Mouse (Mus musculus) CH12F3 (cell line): Measurements from ENCODE around the gene Sipa1l3.

Source experiments
- in situ Hi-C: fragments of 300-500 bp; cut with MboI; formaldehyde crosslinking; loops from 2 replicates; pipeline ENCODE4 v1.14.3; 2020; ENCODE audit warnings: low sequenced_read_pairs

Sipa1l3 gene

DNA sequence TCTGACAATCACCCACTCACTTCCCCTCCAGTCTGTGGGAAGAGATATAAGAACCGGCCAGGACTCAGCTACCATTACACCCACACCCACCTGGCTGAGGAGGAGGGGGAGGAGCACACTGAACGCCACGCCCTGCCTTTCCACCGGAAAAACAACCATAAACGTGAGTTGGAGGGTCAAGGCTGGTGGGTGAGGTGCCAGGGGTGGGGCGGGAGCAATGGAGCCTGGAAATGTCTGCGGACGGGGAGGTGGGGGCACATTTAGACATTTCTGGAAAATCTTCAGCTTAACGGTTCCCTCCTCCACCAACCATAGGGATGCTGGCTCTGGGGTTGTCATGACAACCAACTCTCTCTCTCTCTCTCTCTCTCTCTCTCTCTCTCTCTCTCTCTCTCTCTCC, 205.4 kb downstream of the Sipa1l3 start:
- in situ Hi-C loops, result no loop called here

DNA sequence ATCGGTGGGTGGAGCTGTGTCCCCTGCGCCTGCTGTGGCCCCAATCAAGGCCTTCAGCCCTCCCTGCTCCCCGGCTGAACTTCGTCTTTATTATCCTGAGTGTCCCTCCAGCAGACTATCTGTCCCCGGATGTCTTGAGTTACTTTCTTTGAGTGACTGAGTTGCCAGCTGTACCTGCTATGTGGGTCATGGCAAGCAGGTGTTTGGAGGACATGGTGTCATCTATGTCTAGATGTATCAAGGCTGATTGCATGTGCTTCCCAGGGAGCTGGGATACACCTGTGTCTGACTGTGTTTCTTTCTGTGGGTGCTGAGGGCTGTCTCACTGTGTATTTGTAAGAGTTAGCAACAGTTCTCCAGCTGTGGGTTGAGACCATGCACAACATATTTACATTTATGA, 208.7 kb downstream of the Sipa1l3 start:
- in situ Hi-C loops, result no loop called here

DNA sequence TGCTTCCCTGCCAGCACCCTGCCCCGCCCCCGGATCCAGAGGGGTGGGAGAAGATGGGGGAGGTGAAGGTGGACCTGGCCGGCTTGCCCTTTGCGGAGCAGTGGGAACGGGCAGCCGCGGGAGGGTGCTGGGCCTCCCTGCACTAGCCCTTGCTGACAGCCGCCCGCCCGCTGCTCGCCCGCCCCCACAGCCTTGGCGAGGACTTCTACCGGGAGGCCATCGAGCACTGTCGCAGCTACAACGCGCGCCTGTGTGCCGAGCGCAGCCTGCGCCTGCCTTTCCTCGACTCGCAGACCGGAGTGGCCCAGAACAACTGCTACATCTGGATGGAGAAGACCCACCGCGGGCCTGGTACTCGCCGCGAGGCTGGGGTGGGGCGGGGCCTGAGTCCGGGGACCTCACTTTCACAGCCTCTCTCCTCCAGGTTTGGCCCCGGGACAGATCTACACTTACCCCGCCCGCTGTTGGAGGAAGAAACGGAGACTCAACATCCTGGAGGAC, 209.2 kb downstream of the Sipa1l3 start:
- in situ Hi-C loops, result no loop called here

DNA sequence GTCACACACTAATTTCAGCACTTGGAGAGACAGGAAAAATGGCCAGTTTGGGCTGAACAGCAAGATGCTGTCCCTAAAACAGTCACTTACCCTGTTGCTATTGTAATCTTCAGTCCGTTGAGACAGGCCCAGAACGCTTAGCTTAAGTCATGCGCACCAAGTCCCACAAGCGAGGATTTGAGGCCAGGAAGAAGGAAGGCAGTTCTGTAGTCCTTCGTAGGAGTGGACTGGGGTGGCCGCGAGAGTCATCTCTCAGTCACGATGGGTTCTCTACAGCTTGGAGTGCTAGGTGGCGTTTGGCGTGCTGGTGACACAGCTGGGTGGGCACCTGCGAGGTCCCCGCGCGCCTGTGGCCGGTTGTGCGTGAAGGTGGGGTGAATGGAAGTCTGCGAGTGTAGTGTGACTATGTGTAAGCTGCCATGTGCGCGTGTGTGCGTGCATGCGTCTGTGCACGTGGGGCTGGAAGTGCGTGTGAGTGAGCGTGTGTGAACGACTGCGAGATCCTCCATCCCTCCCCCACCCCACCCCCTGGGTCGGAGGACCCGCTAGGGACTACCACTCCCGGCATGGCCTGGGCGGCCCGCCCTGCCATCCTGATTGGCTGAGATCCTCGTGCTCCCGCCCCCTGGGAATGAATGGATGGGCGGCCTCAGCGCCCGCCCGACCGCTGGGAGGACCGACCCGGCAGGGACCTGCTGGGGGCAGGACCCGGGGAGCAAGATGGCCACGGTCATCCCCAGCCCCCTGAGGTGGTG, 210.9 kb downstream of the Sipa1l3 start:
- in situ Hi-C loops, result no loop called here

DNA sequence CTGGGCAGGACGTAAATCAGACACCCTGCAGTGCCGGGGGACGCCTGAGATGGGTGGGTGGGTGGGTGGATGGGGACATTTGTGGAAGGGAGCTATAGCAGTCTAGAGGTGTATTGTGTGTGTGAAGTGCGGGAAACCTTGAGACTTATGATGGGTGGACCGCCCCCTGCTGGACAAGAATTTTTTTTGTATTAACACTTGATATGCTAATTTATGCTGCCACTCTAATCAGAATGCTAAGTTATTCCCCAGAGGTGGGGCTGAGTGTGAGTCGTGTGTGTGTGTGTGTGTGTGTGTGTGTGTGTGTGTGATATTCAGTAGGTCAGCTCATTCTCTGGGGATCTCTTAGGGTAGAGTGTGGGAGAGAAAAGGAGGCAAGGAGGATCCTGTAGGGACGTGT, 211.8 kb downstream of the Sipa1l3 start:
- in situ Hi-C loops, result no loop called here

DNA sequence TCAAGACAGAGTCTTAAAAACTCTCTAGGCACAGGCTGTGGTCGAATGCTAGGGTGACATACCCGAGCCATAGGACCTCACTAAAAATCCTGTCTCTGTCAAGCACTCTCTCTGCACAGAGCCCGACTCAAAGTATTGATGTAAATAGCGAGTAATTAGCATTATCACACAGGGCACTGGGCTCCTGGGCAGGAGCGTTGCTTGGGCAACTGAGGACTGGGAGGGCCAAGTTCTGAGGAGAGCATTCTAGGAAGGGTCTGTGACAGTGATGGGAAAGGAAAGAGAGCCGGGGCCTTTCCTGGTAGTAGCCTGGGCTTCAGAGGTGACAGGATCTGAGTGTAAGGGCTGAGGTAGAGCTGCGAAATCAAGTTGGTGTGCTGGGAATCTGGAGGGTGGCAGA, 212.3 kb downstream of the Sipa1l3 start:
- in situ Hi-C loops, result no loop called here

DNA sequence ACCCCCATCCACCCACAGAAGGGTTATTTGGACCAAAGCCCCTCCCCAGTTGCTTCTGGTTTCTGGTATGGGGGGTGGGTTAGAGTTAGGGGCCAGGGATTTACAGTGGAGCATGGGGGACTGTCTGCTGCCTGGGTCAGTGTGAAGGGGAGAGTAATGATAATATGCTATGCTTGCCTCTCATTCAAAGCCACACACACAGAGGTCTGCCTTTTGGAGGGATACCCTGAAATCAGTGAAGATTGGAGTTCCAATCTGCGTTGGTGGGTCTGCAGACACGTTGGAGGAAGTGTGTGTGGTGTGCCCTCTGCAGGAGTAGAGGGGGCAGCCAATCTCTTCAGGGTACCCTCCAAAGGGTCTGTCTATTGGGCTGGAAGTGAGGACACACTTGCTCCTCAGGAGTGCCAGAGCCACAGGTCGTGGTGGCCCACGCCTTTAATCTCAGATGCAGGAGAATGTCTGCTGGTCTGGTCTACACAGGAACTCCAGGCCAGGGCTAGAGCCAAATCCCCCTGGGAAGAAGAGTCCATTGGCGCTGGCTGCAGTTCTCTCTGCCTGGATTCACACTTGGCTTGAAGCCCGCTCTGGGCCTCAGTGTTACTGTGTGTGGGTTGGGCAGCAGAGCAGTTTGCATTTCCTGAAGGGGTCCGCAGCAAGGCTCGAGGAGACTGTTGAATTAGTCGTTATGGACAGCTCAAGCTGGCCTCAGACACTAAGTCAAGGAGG, 213.0 kb downstream of the Sipa1l3 start:
- in situ Hi-C loops, result no loop called here

DNA sequence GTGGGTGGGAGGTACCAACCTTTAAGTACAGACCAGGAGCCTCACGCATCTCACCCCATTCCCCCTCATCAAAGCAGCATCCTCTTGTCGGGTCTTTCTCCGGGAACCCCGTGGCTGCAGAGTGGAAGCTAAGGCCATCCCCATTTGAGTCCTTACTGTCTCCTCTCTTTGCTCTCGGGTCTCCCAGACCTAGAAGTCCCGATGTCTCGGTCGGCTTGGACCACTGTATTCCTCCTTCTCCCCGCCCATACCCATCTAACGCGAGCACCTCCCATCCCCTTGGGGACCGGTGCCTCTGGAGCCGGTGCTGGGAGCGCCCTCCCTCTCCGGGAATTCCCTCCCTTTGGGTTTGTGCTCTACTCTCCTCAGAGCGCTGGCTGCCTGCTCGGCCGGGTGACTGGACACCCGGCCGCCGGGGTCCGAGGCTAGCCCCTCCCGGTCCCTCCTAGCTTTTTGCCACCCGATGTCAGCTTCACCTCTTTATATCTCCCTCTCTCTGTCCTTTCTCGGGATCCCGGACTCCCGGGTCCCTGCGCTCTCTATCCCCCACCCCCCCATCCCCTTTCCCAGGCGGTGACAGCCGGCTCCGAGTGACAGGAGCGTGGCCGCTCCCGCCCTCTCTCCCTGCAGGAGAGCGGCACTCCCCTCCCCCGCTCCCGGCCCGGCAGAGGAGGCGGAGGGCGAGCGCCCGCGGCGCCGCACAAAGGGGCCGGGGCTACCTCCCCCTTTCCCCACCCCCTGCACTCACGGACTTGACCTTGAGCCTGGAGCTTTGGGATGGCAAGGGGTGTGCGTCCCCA, 213.8 kb downstream of the Sipa1l3 start:
- in situ Hi-C loops, result no loop called here

DNA sequence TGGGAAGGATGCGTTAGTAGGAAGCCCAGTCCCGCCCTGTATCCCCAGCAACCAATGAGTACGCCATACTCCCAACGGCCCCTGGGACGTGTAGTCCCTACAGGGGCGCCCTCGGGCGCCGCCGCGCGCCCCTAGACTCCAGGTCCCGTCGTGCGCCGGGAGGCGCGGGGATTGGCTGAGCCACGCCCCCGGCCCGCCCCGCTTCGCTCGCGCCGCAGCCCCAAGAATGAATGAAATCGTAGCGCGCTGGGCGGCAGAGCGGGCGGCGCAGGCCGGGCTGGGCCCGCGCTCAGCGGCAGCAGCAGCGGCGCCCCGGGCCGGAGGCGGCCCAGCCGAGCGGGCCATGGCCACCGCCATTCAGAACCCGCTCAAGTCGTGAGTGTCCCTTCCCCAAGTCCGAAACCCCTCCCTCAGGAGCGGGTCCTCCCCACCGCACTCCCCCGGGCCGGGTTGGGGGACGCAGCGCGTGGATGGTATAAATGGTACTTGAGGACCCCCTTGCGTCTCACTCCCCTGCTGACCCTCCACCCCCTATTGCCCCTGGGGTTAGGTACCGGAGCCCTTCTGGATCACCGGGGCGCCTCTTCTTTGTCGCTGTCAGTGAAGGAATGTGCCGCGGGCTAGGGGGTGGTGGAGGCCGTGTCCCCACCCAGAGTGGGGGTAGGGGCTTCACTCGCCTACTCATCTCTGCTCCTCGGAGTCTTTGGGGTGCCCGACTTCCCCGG, 214.5 kb downstream of the Sipa1l3 start, which contains the start of gene Dpf1:
Gene Dpf1 (plus strand): TSS at position 214 of the 725 bp plus-strand sequence.
- in situ Hi-C loops, result no loop called here

DNA sequence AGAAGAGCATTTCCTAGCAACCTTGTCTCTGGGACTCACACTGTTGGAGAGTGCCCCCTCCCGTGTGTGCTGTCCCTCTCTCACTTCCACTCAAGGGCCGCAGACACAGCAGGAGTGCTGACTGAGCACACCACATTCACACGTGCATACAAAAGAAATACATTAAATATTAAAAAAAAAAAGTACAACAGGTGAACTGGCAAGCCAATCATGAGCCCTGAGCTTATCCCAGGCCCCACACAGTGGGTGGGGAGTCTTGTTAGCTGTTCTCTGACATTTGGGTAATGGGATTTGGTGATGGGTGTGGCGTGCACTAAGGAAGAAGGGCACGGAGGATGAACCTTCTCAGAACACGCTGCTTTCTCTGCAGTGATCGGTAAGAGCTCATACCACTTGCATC, 215.8 kb downstream of the Sipa1l3 start:
- in situ Hi-C loops, result no loop called here

DNA sequence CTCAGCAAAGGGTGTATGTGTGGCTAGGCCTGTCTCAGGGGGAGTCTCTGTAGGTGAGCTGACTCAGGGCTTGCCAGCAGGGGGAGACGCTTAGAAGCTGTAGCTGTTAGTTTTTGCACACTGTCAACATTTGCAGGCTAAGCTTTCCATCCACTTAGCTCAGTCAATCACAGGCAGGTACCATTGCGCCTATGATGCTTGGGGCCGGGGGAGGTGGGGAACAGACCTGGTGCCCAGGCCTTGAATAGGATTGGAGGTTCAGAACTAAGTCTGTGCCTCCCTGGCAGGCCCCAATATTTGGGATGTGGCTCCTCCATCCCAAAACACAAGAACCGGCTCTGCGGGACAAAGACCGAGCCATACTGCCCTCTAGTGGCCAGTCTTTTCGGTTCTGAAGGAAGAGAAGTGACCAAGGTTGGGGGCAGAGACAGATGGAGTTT, 217.3 kb downstream of the Sipa1l3 start:
- in situ Hi-C loops, result no loop called here

DNA sequence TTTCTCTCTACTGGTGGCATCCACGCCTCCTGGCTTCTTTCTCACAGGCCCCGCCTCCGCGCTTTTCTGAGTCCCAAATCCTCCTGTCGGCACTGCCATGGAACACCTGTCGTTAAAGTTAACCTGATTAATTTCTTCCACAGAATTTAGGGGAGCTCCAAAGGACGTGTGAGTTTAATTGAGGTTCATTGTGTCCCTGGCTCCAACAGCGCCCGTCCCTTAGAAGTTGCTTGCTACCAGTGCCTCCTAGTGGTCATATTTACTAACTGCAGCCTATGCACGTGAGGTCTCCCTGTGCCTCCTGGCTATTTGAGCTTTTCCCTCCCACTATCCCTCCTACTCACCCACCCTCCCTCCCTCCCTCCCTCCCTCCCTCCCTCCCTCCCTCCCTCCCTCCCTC, 221.4 kb downstream of the Sipa1l3 start:
- in situ Hi-C loops, result no loop called here

DNA sequence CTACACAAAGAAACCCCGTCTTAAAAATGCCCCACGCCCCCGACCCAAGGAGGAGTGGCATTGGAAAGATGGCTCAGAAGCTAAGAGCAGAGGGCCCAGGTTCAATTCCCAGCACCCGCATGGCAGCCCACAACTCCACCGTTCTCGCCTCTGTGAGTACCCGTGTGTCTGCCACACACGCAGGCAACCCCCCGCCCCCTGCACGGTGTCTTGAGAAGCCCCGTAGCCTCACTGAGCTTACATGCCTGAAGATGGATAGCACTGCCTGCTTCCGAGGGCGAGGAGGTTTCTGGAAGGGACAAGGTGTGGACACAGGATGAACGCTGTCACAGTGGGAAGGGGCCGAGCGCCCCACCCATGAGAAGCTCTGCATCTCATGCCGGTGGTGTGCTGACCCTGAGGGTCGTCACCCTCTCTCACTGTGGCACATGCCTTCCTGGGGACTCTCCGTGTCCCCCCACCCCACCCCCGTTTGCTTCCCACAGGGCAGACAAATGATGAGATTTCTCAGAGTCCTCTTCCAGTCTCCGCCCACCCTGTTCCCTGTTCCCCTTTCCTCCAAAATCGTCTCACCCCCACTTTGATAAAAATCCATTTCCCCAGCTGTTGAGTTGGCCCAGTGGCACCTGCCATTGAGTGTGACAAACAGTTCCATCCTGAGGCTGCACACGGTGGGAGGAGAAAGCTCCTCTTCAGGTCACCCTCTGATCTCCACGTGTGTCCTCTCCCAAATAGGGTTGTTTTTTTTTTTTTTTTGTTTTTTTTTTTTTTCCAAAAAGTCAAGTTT, 222.4 kb downstream of the Sipa1l3 start:
- in situ Hi-C loops, result no loop called here

DNA sequence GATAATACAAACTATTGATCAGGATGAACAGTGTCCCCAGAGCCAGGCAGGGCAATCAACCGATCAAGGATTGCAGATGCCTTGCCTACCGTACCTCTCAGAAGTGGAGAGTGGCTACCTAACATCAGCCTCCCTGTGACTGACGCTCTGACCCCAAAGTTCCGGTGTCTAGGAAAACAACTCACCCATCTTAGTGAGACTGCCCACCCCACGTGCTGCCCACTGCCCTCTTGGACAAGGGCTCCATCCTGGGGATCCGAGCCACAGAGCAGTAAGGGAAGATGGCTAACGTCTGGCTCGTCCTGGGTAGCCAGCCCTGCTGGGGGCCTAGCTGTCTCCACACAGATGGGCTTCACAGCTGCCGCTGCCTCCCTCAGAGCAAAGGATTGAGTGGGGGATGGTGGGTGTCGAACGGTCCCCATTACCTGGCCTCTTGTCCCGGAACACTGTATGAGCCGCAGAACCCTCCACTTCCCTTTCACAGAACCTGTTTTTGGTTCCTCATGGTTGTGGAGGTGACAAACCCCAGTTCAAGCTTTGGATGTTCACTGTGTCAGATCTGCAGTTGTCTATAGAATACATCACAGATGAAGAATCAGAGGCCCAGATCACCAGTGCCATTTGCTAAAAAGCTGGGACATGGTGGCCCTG, 224.2 kb downstream of the Sipa1l3 start:
- in situ Hi-C loops, result no loop called here

DNA sequence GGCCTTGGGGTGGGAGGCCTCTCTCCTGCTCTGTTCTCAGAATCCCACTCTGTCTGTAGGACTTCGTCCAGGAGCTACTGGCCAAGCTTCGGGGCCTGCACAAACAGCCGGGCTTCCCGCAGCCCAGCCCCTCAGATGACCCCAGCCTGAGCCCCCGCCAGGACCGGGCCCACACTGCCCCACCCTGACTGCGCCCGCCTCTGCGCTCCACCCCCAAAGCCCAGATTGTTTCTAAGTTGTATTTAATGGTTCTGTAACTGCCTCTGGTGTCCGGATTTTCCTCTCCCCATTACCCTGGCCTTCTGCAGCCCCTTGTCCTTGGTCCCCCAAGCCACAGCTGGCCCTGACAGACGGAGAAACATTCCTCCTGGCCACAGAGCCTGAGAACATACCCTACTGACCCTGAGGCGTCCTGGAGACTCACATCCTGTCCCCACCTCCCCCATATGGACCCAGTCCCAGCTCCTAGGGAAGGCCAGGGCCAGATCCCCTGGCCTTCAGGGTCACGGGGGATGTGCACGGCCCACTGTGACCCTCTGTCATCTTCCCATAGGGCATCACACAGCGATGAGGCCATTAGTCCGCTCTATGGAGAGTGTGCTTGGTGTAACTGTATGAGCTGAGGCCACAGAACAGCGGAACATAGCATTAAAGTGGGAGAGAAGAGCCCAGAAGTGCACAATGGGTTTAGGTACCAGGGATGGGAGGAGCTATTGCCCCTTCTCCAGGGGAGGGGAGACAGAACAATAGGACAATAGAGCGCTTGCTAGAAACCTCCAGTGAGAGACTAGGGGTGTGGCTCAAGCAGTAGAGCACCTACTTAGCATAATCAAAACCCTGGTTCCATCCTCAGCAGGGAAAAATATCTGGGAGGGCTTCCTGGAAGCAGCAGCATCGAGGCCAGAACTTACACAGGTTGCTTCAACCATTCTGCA, 225.0 kb downstream of the Sipa1l3 start:
- in situ Hi-C loops, result no loop called here

DNA sequence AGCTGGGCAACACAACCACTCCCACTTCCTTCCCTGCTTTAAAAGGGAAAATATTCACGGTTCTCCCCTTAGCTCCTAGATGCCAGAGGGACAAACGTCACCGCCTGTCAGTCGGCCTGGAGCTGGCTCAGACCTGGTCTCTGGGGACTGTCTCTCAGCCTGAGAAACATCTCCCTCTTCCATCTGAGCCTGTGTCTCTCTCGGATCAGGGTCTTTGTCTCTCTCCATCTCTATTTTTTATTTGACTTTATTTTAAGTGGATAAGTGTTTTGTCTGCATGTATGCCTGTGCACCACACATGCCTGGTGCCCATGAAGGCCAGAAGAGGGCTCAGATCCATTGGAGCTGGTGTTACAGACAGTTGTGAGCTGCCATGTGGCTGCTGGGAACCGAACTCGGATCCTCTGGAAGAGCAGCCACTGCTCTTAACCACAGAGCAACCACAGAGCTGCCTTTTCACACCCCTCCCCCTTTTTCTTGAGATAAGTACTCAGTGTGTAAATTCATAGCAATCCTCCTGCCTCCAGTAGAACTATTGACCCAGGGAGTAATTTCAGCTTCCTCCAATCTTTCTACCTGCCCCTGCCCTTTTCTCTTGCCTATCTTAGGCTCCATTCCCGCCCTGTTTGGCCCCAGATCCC, 225.9 kb downstream of the Sipa1l3 start:
- in situ Hi-C loops, result no loop called here

DNA sequence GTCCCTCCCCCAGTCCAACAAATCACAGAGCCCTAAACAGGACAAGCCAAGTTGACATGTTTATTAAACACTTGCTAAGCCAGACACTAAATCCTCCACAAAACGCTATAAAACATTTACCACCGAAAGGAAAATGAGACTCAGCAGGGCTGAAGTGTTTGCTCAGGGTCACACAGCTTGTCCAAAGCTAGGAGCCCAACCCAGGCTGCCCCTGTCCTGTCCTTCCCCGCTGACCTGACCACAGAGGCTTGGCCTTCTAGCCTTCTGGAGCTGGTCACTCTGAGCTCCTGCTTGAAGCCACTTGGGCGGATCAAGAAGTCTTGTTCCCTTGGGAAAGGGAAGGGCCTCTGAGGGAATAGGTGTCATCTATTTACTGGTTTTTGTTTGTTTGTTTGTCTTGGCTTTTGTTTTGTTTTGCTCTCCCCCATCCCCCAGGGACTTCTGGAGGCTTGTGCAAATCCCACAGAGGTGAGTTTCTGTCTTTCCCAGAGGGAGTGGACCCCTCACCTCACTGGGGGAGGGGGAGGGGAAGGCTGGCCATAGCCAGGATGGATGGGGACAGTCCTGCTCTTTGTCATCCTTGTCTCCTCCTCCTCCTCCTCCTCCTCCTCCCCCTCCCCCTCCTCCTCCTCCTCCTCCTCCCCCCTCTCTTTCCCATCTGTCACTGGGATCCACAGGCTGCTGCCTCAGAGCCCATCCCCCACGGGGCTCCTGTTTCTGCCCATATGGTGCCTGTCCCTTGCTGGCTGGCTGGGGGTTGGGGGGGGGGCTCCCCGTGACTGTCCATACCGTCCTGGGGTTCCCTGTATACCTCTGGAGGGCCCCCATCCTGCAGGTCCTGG, 226.6 kb downstream of the Sipa1l3 start:
- in situ Hi-C loops, result no loop called here
